ENCODE assay signal across 26 mouse cellular contexts in the genomic region with DNA sequence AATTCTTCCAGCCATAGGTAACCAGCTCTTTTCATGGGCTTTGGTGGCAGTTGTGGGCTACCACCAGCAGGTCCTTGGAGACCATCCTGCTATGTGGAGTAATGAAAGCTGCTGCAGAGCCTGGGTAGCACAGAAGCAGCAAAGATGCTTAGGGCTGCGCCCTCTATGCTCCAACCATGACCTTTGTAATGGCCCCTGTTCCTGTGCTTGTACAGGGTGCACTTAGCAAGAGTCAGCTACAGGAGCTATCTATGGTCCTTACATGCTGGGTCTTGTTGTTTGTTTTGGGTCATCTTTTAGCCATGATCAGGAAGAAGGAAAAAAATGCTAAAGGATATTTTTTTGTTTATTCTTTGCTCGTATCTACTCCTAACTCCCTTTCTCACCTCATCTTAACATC.
"Had no signal": no experiment of that assay in that cellular context is flagged by ENCODE, and none has a peak within 500 bp of the region (broad histone marks: within the 10 kb centered on the region; RNA-seq: fewer than 3 reads in every experiment).

No protein-coding gene starts in this region.

- H3K9me3 ChIP-seq: heart, embryonic 10.5 days; heart, embryonic 12.5 days; hindbrain, embryonic 10.5 days; hindbrain, embryonic 12.5 days; intestine, embryonic 15.5 days; kidney, embryonic 15.5 days; limb, embryonic 13.5 days; limb, embryonic 15.5 days; liver, embryonic 12.5 days had no signal

- ATAC-seq: inflammation-experienced regulatory T-cells, adult 6 months; intestine, embryonic 15.5 days; intestine, postnatal 0 days; liver, embryonic 12.5 days had no signal

- H3K9ac ChIP-seq: heart, embryonic 12.5 days; hindbrain, embryonic 12.5 days; hindbrain, embryonic 14.5 days; intestine, embryonic 15.5 days; kidney, embryonic 15.5 days; limb, embryonic 13.5 days; limb, embryonic 15.5 days; liver, embryonic 12.5 days had no signal

- H3K4me3 ChIP-seq: gastrocnemius, adult 2 months; heart, embryonic 10.5 days; heart, embryonic 12.5 days; hindbrain, embryonic 10.5 days; hindbrain, embryonic 12.5 days; intestine, embryonic 15.5 days; kidney, embryonic 15.5 days; limb, embryonic 13.5 days; limb, embryonic 15.5 days; liver, embryonic 12.5 days had no signal

- H3K36me3 ChIP-seq: heart, embryonic 10.5 days; heart, embryonic 12.5 days; hindbrain, embryonic 12.5 days; intestine, embryonic 15.5 days; liver, embryonic 12.5 days had no signal

- H3K27ac ChIP-seq: gastrocnemius, adult 2 months; heart, embryonic 10.5 days; hindbrain, embryonic 10.5 days; hindbrain, embryonic 12.5 days; hindbrain, embryonic 14.5 days; intestine, embryonic 15.5 days; kidney, embryonic 15.5 days; kidney, postnatal 0 days; limb, embryonic 13.5 days; limb, embryonic 15.5 days; liver, embryonic 12.5 days had no signal

- H3K4me2 ChIP-seq: heart, embryonic 12.5 days; hindbrain, embryonic 12.5 days; hindbrain, embryonic 14.5 days; intestine, embryonic 15.5 days; kidney, embryonic 15.5 days; limb, embryonic 13.5 days; limb, embryonic 15.5 days; liver, embryonic 12.5 days had no signal

- H3K4me1 ChIP-seq: hindbrain, embryonic 12.5 days; kidney, embryonic 15.5 days had no signal

- H3K27me3 ChIP-seq: heart, embryonic 12.5 days; hindbrain, embryonic 12.5 days; intestine, embryonic 15.5 days; kidney, embryonic 15.5 days; limb, embryonic 13.5 days; limb, embryonic 15.5 days; liver, embryonic 12.5 days had no signal

- DNase-seq: gastrocnemius, adult 2 months; gastrocnemius, postnatal 10 days; gastrocnemius, postnatal 25 days; heart, adult 18-20 months; heart, postnatal 10 days; heart, postnatal 4 days; kidney, adult 2 months; kidney, adult 9 months; kidney, postnatal 14 days; kidney, postnatal 36 days; layer of hippocampus, adult 9-11 months; layer of hippocampus, postnatal 36 days; left cerebral cortex, postnatal 4 days had no signal
